Mouse (Mus musculus): ENCODE measurements around the gene Tor2a. TPM values are rescaled to one million over a fixed set of nuclear protein-coding genes. Genes with fewer than 3 reads are reported as not detected.

The Tor2a gene
- polyA plus RNA-seq, 1 experiment from 2014 or later: 60.4 TPM

DNA sequence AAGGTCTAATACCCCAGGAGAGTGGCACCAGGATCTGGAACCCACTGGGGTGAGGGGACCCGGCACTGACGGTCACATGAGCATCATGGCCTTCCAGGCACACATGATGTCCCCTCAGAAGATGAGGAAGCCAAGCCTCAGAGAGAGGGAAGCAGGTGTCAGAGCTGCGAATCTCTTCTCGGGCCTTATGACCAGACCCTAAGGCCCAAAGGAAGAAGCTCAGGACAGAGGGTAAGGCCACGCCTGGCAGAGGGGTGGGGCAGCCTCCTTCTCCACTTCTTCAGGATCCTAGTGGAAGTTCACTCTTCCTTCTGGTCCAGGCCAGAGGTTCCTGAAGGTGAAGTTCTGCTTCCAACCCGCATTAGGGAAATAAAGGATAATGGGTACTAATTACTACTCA lies 24.3 kb upstream of the Tor2a start:
- no peak for ATAC-seq
- H3K4me1 ChIP-seq (replicated peaks; ENCODE audit: control insufficient read depth, insufficient read depth, low read length): no peaks in the 10 kb centered on the region
- WGBS: 71% methylated on average over 6 of the region's 6 CpGs

DNA sequence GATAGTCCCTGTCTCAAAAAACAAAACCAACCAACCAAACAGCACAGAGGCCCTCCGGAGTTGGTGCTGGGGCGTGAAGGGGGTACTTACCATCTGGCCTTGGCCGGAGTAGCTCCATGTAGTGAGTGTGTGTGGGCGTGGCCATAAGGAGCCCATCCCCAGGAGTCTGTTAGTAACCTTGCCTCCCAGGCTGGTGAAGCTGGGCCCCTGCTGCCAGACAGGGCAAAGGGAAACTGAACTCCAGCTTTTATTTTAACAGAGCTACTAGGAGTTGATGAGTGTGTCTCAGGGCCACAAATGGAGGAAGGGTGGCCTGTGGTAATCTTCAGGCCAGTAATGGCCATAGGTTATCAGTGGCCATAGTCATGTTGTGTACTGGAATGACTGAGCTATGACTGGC lies 22.6 kb upstream of the Tor2a start:
- ATAC-seq: no peak
- Histone ChIP-seq H3K9me3 (ENCODE audit: control insufficient read depth) (no peaks in the 10 kb centered on the region), H3K9ac (ENCODE audit: low read depth, low read length) (no peak overlapping the region), H3K27ac (ENCODE audit: low read depth, low read length) (no peak overlapping the region), H3K4me3 (ENCODE audit: low read depth, low read length) (no peak overlapping the region), H3K4me2 (replicated peaks; ENCODE audit: low read depth) (no peak overlapping the region), H3K4me1 (replicated peaks; ENCODE audit: control insufficient read depth, insufficient read depth, low read length) (no peaks in the 10 kb centered on the region), H3K27me3 (replicated peaks; ENCODE audit: control insufficient read depth, insufficient read depth, low read length) (0 out of 2 replicates have a peak, but pooled peaks cover under 1% of the 10 kb centered on the region), H3K36me3 (ENCODE audit: control insufficient read depth, insufficient read depth) (no peaks in the 10 kb centered on the region)
- WGBS: 41% methylated on average over 4 of the region's 4 CpGs
- TF ChIP-seq CTCF (IDR thresholded peaks at IDR 0.05; ENCODE audit: low read depth): no peak

More for the DNA sequence above, 24.3 kb upstream of the Tor2a start:
- no peaks in the 10 kb centered on the region for H3K9me3 ChIP-seq (ENCODE audit: control insufficient read depth)
- H3K27me3 ChIP-seq (replicated peaks; ENCODE audit: control insufficient read depth, insufficient read depth, low read length): no peaks in the 10 kb centered on the region
- TF ChIP-seq CTCF (IDR thresholded peaks at IDR 0.05; ENCODE audit: low read depth): no peak
- H3K9ac ChIP-seq (ENCODE audit: low read depth, low read length): no peak overlapping the region
- no peak overlapping the region for H3K4me2 ChIP-seq (replicated peaks; ENCODE audit: low read depth)
- H3K36me3 ChIP-seq (ENCODE audit: control insufficient read depth, insufficient read depth): no peaks in the 10 kb centered on the region
- no peak overlapping the region for H3K27ac ChIP-seq (ENCODE audit: low read depth, low read length)
- no peak overlapping the region for H3K4me3 ChIP-seq (ENCODE audit: low read depth, low read length)

DNA sequence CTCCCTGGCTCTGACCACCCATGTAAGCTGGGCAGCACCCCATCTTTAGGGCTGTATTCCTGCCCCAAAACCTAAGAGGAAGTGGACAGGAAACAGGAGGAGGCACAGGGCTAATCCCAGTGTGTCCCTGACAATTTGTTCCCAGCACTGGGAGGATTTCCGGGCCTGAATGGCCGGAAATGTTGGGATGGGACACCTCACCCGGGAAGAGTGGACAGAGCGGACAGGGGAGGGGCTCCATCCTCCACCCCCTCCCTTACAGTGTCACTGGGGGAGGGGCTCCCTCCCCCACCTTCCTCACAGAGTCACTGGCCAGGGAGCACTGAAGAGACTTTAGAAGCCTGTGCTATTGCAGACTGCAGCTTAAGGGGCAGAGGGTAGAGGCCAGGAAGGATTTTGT lies 22.1 kb upstream of the Tor2a start:
- no peak for TF ChIP-seq CTCF (IDR thresholded peaks at IDR 0.05; ENCODE audit: low read depth)
- Histone ChIP-seq H3K9me3 (ENCODE audit: control insufficient read depth) (no peaks in the 10 kb centered on the region), H3K4me1 (replicated peaks; ENCODE audit: control insufficient read depth, insufficient read depth, low read length) (no peaks in the 10 kb centered on the region), H3K36me3 (ENCODE audit: control insufficient read depth, insufficient read depth) (no peaks in the 10 kb centered on the region), H3K9ac (ENCODE audit: low read depth, low read length) (no peak overlapping the region), H3K27me3 (replicated peaks; ENCODE audit: control insufficient read depth, insufficient read depth, low read length) (peaks cover 5% of the 10 kb centered on the region; the same call in 1 of the 2 replicates), H3K4me2 (replicated peaks; ENCODE audit: low read depth) (no peak overlapping the region), H3K4me3 (ENCODE audit: low read depth, low read length) (no peak overlapping the region), H3K27ac (ENCODE audit: low read depth, low read length) (no peak overlapping the region)
- whole genome bisulfite sequencing: 65% methylated on average over 4 of the region's 4 CpGs
- no peak for ATAC-seq

DNA sequence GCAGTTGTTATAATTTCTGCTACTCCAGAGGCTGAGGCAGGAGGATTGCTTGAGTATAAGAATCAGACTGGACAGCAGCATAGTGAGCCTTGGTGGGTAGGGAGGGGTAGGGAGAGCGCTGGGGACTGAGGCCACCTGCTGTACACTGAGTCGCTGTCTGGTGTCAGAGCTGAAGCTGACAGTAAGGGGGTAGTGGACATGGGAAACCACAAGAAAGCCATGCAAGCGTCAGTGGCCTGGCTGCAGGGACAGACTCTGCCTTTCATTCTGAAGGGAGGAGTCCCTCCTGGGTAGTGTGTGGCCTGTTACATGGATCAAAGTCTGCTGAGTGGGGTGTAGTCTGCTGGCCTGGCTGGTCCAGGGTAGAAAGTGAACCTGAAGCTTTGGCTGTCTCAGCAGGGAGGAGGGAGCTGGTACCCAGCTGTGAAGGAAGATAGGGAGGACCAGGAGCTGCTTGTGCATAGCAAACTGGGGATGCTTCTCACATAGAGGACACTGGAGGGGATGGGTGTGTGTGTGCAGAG lies 20.7 kb upstream of the Tor2a start:
- peak; percentile 49; the same call in 1 of the 2 replicates for ATAC-seq
- H3K27ac ChIP-seq (ENCODE audit: low read depth, low read length): no peak overlapping the region

DNA sequence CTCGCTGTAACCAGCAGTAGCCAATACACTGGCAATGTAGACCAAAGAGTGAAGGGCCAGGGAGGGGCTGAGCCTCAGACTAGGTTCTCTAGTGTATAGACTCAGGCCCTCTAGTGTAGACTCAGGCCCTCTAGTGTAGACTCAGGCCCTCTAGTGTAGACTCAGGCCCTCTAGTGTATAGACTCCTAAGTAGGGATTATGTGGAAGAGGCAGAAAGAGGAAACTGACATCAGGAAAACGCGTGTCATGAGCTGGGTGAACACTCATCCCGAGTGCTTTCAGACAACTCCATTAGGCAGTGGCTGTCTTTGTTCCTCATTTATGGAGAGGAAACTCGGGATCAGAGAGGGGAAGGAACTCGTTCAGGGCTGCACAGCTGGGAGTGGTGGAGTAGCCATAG lies 20.0 kb upstream of the Tor2a start:
- H3K9ac ChIP-seq (ENCODE audit: low read depth, low read length): no peak overlapping the region
- no peak overlapping the region for H3K4me2 ChIP-seq (replicated peaks; ENCODE audit: low read depth)
- H3K9me3 ChIP-seq (ENCODE audit: control insufficient read depth): no peaks in the 10 kb centered on the region
- 0 out of 2 replicates have a peak, but pooled peaks have one; percentile 13 for TF ChIP-seq CTCF (IDR thresholded peaks at IDR 0.05; ENCODE audit: low read depth)
- no peaks in the 10 kb centered on the region for H3K36me3 ChIP-seq (ENCODE audit: control insufficient read depth, insufficient read depth)
- H3K4me1 ChIP-seq (replicated peaks; ENCODE audit: control insufficient read depth, insufficient read depth, low read length): no peaks in the 10 kb centered on the region
- H3K4me3 ChIP-seq (ENCODE audit: low read depth, low read length): no peak overlapping the region
- no peak overlapping the region for H3K27ac ChIP-seq (ENCODE audit: low read depth, low read length)
- H3K27me3 ChIP-seq (replicated peaks; ENCODE audit: control insufficient read depth, insufficient read depth, low read length): peaks cover 16% of the 10 kb centered on the region
- no peak for ATAC-seq
- 62% methylated on average over 6 of the region's 6 CpGs for WGBS

More for the DNA sequence above, 20.7 kb upstream of the Tor2a start:
- 41% methylated on average over 3 of the region's 3 CpGs for WGBS
- Histone ChIP-seq H3K4me2 (replicated peaks; ENCODE audit: low read depth) (no peak overlapping the region), H3K4me1 (replicated peaks; ENCODE audit: control insufficient read depth, insufficient read depth, low read length) (no peaks in the 10 kb centered on the region), H3K36me3 (ENCODE audit: control insufficient read depth, insufficient read depth) (no peaks in the 10 kb centered on the region), H3K27me3 (replicated peaks; ENCODE audit: control insufficient read depth, insufficient read depth, low read length) (peaks cover 10% of the 10 kb centered on the region), H3K9me3 (ENCODE audit: control insufficient read depth) (no peaks in the 10 kb centered on the region), H3K9ac (ENCODE audit: low read depth, low read length) (no peak overlapping the region; the same call in 1 of the 2 replicates), H3K4me3 (ENCODE audit: low read depth, low read length) (no peak overlapping the region)
- no peak for TF ChIP-seq CTCF (IDR thresholded peaks at IDR 0.05; ENCODE audit: low read depth)

DNA sequence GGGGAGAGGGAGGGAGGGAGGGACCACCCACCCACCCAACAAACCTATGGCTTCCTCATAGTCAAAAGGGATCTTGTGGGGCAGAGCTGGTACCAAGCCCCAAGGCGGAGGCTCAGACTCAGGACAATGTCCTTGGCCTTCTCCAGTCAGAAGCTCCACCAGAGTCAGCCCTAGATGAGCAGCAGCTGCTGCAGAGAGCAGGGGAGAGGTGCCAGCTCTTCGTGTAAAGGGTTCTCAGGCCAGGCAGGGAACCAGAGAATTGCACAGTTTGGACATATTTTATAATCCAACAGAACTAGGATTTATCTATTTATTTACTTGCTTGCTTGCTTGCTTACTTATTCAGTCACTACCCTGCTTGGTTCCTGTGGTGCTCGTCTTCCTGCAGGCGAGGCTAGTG lies 17.7 kb upstream of the Tor2a start:
- no peak for TF ChIP-seq CTCF (IDR thresholded peaks at IDR 0.05; ENCODE audit: low read depth)
- Histone ChIP-seq H3K27ac (ENCODE audit: low read depth, low read length) (no peak overlapping the region), H3K4me3 (ENCODE audit: low read depth, low read length) (no peak overlapping the region)

More for the DNA sequence above, 17.7 kb upstream of the Tor2a start:
- Histone ChIP-seq H3K9me3 (ENCODE audit: control insufficient read depth) (no peaks in the 10 kb centered on the region), H3K36me3 (ENCODE audit: control insufficient read depth, insufficient read depth) (no peaks in the 10 kb centered on the region), H3K4me1 (replicated peaks; ENCODE audit: control insufficient read depth, insufficient read depth, low read length) (no peaks in the 10 kb centered on the region), H3K27me3 (replicated peaks; ENCODE audit: control insufficient read depth, insufficient read depth, low read length) (peaks cover 23% of the 10 kb centered on the region), H3K9ac (ENCODE audit: low read depth, low read length) (no peak overlapping the region), H3K4me2 (replicated peaks; ENCODE audit: low read depth) (no peak overlapping the region)
- ATAC-seq: no peak
- 63% methylated on average over 4 of the region's 4 CpGs for WGBS

Measured in intestine, postnatal 0 days (tissue).